Mouse (Mus musculus): ENCODE measurements around the gene Traf5. TPM values are rescaled to one million over a fixed set of nuclear protein-coding genes. Genes with fewer than 3 reads are reported as not detected.

Traf5 gene
- 8.1 and 9.0 TPM in 2 replicates for polyA plus RNA-seq (2015; fragmentation: Nextera tagmentation; extraction: Ambion mirVana)

DNA sequence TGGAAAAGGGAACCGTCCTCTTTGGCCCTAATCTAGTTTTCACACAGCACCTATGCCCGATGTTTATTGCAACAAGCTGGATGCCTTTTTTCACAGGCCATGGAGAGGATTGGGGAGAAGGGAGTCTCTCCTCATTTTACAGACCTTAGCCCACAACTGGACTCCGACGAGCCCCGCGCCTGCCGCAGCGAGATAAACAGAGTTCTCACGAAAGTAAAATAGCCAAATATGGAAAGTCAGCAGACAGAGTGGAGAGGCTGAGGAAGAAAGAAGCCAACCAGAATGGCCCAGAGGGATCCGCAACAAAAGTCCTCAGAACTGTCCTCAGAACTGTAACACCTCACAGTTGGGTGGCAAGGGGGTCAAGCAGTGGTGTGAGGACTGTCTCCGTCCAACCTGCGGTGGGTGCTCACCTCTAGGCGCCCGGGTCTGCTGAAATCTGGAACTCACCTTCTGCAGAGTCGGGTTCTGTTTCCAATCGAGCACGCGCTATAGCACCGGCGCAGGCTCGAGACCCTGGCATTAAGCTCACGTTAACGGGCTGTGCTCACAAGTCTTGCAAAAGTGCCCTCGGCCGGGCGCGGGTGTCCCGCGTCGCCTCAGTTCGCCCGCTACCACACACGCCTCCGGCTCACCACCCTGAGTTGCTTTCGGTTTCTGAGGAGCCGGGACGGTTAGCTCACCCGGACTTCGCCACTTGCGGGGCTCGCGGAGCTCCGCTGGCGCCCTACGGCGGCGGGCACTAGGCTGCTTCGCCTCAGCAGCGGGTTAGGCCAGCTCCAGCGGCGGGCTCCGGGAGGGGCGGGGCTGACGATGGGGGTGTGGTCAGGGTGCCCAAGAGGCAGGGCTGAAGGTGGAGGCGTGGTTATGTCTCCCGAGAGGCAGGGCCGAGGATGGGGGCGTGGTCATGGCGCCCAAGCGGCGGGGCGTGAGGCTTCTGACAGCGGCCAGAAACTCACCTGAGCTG lies at the start of gene Traf5:
Gene Traf5, minus strand, starts transcription at position 754 of the 967 bp plus-strand sequence.
- Histone ChIP-seq H3K36me3 (no peaks in the 10 kb centered on the region), H3K27me3 (no peaks in the 10 kb centered on the region), H3K4me1 (replicated peaks) (peaks cover 31% of the 10 kb centered on the region), H3K9ac (peak within 1 kb of the TSS; percentile 90), H3K4me2 (peak within 1 kb of the TSS; percentile 97), H3K4me3 (replicated peaks) (peak within 1 kb of the TSS; percentile 78), H3K27ac (peak within 1 kb of the TSS; percentile 89), H3K9me3 (replicated peaks) (no peaks in the 10 kb centered on the region)
- under 1% methylated on average over 63 of the region's 63 CpGs for WGBS (ENCODE audit: insufficient replicate concordance)
- peak; percentile 97 for DNase-seq
- peak; percentile 96 for ATAC-seq (ENCODE audit: low read depth)

DNA sequence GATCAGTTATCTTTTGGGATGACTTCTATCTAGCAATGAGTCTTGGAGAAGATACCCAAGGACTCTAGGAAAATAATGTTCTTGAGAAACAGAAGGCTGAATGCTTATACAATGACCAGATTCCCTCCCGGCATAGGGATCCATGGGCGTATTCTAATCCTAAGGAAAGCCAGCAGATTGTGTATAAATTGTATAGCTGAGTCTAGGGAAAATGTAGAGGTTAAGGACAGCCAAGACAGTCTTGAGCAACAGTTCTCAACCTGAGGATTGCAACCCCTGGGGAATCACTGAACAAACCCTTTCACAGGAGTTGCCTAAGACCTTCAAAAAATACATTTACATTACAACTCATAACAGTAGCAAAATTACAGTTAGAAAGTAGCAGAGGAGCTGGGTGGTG lies 48.0 kb upstream of the Traf5 start:
- Histone ChIP-seq H3K27me3 (no peaks in the 10 kb centered on the region), H3K9me3 (replicated peaks) (no peaks in the 10 kb centered on the region), H3K9ac (no peak overlapping the region), H3K36me3 (no peaks in the 10 kb centered on the region), H3K4me3 (replicated peaks) (no peak overlapping the region), H3K4me1 (replicated peaks) (peaks cover 26% of the 10 kb centered on the region), H3K4me2 (no peak overlapping the region), H3K27ac (no peak overlapping the region)
- ATAC-seq (ENCODE audit: low read depth) (no peak), DNase-seq (no peak)
- 88% methylated on average over 2 of the region's 2 CpGs for WGBS (ENCODE audit: insufficient replicate concordance)

DNA sequence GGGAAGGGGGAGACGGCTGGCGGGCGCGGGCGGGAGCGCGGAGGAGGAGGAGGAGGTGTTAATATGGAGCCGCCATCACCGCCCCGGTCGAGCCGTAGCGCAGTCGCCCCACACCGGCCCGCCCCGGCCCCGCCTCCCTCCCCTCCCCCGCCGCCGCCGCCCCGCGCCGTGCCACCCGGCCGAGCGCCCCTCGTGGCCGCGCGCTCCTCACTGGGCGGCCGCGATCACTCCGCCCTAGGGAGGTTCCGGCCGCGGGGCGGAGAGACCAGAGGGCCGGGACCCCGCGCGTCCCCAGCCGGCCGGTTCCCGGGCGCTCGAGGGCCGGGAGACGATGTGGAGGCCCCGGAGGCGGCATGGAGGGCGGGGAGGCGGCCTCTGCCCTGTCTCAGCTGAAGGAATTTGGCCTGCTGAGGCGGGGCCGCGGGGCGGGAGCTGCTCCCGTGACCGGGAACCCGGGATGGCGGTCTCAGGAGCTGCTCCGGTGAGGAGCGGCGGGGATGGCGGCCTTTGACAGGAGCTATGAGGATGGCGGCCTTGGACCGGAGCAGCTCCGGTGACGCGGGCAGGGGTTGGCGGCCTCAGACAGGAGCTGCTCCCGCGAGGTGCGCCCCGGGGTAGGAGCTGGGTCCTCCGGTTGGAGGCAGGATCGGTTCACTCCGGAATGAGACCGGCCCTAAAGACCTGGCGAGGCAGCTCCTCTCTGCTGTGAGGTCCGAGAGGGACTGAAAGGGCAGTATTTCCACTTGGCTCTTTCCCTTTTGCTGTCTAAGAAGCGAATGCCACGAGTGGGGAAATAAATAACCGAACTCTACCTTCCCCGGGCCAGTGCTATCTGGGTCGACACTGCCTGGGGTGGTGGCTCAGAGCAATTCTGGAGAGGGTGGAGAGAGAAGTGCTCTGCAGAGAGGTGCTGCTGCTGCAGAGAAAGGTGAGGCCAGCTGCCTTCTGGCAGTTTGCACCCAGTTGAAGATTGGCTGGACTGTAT lies 45.9 kb upstream of the Traf5 start, which contains the start of gene Rcor3:
Gene Rcor3, minus strand, starts transcription at position 137 of the 985 bp plus-strand sequence.
- under 1% methylated on average over 56 of the region's 88 CpGs for WGBS (ENCODE audit: insufficient replicate concordance)
- Histone ChIP-seq H3K9me3 (replicated peaks) (no peaks in the 10 kb centered on the region), H3K27me3 (no peaks in the 10 kb centered on the region), H3K4me2 (peak within 1 kb of the TSS; percentile 99), H3K9ac (peak within 1 kb of the TSS; percentile 94), H3K27ac (peak within 1 kb of the TSS; percentile 93), H3K4me3 (replicated peaks) (peak within 1 kb of the TSS; percentile 87), H3K4me1 (replicated peaks) (peaks cover 36% of the 10 kb centered on the region), H3K36me3 (peaks cover 5% of the 10 kb centered on the region; the same call in 1 of the 2 replicates)
- DNase-seq (peak; percentile 75), ATAC-seq (ENCODE audit: low read depth) (peak; percentile 85)

DNA sequence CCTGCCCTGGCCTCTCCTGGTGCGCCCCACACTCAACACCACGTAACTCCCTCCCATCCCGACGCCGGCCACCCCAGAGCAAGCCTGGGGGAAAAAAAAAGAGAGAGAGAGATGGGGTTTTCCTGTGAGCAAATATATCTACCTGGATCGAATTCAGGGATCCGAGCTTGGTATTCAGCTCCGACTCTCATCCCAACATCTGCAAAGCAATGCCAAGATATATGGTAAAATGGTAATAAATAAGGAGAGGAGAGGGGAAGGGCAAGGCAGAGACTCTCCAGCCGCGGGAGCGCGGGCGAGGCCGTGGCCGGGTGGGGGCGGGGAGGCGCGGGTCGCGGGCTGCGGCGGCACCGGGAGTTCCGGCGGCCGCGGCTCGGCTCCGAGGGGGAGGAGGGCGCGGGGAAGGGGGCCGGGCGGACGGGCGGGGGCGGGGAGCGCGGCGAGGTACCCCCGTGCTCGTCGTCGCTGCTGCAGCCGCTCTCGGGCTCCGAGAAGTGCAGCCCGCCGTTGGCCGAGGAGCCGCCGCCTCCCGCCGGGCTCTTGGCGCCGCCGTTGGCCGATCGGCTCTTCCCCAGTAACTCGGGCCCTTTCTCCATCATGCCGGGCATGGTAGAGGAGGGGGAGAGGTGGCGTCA lies 45.0 kb upstream of the Traf5 start:
- DNase-seq (no peak), ATAC-seq (ENCODE audit: low read depth) (peak; percentile 18)

DNA sequence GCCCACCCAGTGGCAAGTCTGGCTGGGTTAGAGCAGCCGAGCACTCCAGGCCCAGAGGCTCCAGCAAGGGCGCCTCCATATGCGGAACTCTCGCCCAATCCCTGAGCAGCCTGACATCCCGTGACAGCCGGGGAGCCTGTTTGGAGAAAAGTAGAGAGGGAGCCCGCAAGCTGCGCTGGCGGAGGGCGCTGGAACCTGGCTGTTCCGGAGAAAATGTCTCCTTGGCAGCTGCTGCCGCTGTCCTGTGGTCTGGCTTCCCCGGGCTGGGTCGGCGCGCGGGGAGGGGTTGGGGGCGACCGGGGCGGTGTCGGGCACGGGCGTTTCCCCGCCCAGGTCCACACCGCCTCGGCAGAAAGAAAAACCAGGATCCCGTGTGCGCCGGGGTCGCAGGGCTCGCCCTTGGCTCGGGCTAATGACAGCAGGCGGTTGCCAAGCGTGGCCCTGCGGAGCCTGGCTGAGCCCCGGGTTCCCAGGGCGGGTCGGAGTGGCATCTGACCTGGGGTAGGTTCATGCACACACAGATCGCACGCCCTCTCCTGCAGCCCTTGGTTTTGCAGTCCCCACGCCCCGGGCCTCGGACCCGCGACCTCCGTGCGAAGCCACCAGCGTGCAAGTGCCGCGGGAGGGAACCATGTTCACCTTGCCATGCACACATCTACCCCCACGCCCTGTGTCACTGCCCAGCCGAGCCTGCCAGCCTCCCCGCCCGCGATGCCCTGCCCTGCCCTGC lies 44.4 kb upstream of the Traf5 start:
- H3K27ac ChIP-seq: peak overlapping the region; percentile 93
- peaks cover 5% of the 10 kb centered on the region; the same call in 1 of the 2 replicates for H3K36me3 ChIP-seq
- DNase-seq: peak; percentile 70
- H3K9ac ChIP-seq: peak overlapping the region; percentile 94
- WGBS (ENCODE audit: insufficient replicate concordance): under 1% methylated on average over 55 of the region's 55 CpGs
- H3K4me1 ChIP-seq (replicated peaks): peaks cover 36% of the 10 kb centered on the region
- H3K4me3 ChIP-seq (replicated peaks): peak overlapping the region; percentile 87
- H3K9me3 ChIP-seq (replicated peaks): no peaks in the 10 kb centered on the region
- H3K27me3 ChIP-seq: no peaks in the 10 kb centered on the region
- ATAC-seq (ENCODE audit: low read depth): peak; percentile 67
- H3K4me2 ChIP-seq: peak overlapping the region; percentile 99

More for the DNA sequence above, 45.0 kb upstream of the Traf5 start:
- Histone ChIP-seq H3K9ac (peak overlapping the region; percentile 94), H3K4me3 (replicated peaks) (peak overlapping the region; percentile 87), H3K9me3 (replicated peaks) (no peaks in the 10 kb centered on the region), H3K36me3 (peaks cover 5% of the 10 kb centered on the region; the same call in 1 of the 2 replicates), H3K4me1 (replicated peaks) (peaks cover 36% of the 10 kb centered on the region), H3K4me2 (peak overlapping the region; percentile 99), H3K27ac (peak overlapping the region; percentile 93), H3K27me3 (no peaks in the 10 kb centered on the region)
- 1% methylated on average over 26 of the region's 61 CpGs for WGBS (ENCODE audit: insufficient replicate concordance)

DNA sequence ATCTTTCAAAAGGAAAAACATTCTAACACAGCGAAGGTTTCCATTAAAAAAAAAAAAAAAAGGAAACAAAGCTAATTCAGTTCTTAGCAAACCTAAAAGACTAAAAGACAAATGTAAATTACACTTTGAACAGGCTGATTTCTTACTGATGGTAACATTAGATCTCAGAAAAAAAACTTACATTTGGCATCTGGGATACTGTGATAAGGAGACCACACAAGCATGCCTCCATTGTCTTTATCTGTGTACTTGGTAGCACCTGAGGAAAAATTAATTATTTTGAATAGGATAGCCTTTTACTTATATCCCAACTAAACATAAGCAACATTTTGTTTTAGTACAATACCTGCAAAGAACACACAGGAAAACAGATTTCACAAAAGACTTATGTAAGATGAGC lies 37.8 kb upstream of the Traf5 start:
- no peak overlapping the region for H3K9ac ChIP-seq
- H3K4me2 ChIP-seq: no peak overlapping the region
- H3K4me3 ChIP-seq (replicated peaks): no peak overlapping the region
- peaks cover 29% of the 10 kb centered on the region for H3K36me3 ChIP-seq
- peaks cover 36% of the 10 kb centered on the region for H3K4me1 ChIP-seq (replicated peaks)
- no peak overlapping the region for H3K27ac ChIP-seq
- no peaks in the 10 kb centered on the region for H3K27me3 ChIP-seq
- ATAC-seq (ENCODE audit: low read depth): peak; percentile 62; the same call in 1 of the 2 replicates
- WGBS (ENCODE audit: insufficient replicate concordance): 80% methylated on average over 1 of the region's 1 CpGs
- H3K9me3 ChIP-seq (replicated peaks): no peaks in the 10 kb centered on the region
- no peak for DNase-seq

DNA sequence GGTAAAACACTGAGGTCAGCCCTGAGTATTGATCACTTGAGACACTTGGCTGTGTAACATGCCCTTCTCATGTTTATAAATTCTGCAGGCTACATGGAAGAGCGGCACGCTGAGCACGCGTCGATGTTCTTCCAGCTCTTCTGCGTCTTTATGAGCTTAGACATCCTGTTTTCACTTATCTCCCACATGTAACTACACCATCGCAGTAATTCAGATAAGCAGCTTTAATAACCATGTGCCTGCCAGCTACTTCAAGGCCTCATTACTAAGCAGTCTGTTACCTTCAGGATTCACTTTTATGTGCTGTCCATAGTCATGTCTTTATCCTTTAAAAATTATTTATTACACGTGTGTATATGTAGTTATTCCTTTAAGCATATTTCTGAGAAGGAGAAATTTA lies 36.0 kb upstream of the Traf5 start:
- H3K36me3 ChIP-seq: peaks cover 42% of the 10 kb centered on the region
- H3K4me1 ChIP-seq (replicated peaks): peaks cover 25% of the 10 kb centered on the region
- H3K9me3 ChIP-seq (replicated peaks): no peaks in the 10 kb centered on the region
- no peak for DNase-seq
- no peak overlapping the region for H3K4me3 ChIP-seq (replicated peaks)
- H3K27me3 ChIP-seq: no peaks in the 10 kb centered on the region
- H3K9ac ChIP-seq: no peak overlapping the region
- H3K27ac ChIP-seq: no peak overlapping the region
- ATAC-seq (ENCODE audit: low read depth): peak; percentile 60
- H3K4me2 ChIP-seq: no peak overlapping the region
- WGBS (ENCODE audit: insufficient replicate concordance): 69% methylated on average over 8 of the region's 8 CpGs

DNA sequence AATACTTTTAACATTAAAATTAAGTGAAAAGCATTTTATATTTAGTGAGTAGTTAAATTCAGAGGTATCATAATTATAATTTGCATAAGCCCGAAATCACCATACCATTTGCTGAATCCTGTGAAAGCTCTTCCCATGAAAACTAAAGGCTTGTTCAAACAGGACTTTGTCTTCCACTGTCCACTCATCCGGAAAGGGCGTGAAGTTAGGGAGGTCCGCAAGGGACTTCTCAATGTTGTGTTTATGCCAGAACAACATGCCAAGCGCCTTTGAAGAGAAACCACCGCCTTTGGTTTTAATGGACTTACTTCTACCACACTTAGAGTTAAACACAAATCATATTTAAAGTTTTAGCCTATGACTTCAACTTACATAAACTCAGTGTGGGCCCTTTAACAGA lies 33.4 kb upstream of the Traf5 start:
- Histone ChIP-seq H3K27me3 (no peaks in the 10 kb centered on the region), H3K36me3 (peaks cover 63% of the 10 kb centered on the region), H3K4me2 (no peak overlapping the region), H3K9ac (no peak overlapping the region), H3K4me1 (replicated peaks) (peaks cover 24% of the 10 kb centered on the region), H3K4me3 (replicated peaks) (no peak overlapping the region), H3K9me3 (replicated peaks) (no peaks in the 10 kb centered on the region), H3K27ac (no peak overlapping the region)
- ATAC-seq (ENCODE audit: low read depth) (no peak), DNase-seq (no peak)
- WGBS (ENCODE audit: insufficient replicate concordance): 81% methylated on average over 6 of the region's 6 CpGs

DNA sequence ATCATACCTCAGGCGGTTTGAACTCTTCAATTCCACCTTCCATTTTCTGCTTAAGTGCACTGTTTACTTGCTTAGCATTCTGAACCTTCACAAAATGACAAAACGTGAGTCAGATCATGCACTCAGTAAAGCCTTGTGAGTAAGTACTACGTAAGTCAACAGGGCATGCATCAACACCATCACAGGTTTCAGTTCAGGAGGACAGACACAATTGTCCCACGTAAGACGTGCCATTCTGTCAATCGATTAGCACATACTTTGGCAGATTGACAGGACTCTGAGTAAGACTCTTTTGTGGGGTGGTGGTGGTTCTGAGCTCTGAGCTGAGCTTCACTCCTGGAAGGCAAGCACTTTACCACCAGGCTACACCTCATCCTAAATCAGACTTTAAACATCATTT lies 23.9 kb upstream of the Traf5 start:
- H3K36me3 ChIP-seq: peaks cover 65% of the 10 kb centered on the region
- H3K4me3 ChIP-seq (replicated peaks): no peak overlapping the region
- peaks cover 13% of the 10 kb centered on the region for H3K4me1 ChIP-seq (replicated peaks)
- DNase-seq: no peak
- ATAC-seq (ENCODE audit: low read depth): no peak
- H3K9ac ChIP-seq: no peak overlapping the region
- WGBS (ENCODE audit: insufficient replicate concordance): 87% methylated on average over 6 of the region's 6 CpGs
- H3K27me3 ChIP-seq: no peaks in the 10 kb centered on the region
- H3K27ac ChIP-seq: no peak overlapping the region
- H3K4me2 ChIP-seq: no peak overlapping the region
- H3K9me3 ChIP-seq (replicated peaks): no peaks in the 10 kb centered on the region

DNA sequence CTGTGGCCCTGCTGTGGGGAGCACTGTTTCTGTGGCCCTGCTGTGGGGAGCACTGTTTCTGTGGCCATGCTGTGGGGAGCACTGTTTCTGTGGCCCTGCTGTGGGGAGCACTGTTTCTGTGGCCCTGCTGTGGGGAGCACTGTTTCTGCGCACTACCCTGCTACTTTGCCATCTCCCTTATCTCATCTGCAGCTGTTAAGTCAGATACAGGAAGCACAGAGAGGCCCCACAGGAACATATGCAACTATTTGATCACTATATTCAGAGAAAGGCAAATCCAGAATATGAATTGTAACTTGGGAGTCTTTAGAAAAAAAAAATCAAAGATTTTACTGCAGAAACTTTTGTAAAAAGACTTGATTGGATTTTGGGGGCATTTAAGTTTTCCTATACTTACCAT lies 23.0 kb upstream of the Traf5 start:
- Histone ChIP-seq H3K4me3 (replicated peaks) (no peak overlapping the region), H3K36me3 (peaks cover 60% of the 10 kb centered on the region), H3K9ac (no peak overlapping the region), H3K27me3 (no peaks in the 10 kb centered on the region), H3K4me1 (replicated peaks) (peaks cover 13% of the 10 kb centered on the region), H3K9me3 (replicated peaks) (no peaks in the 10 kb centered on the region), H3K4me2 (no peak overlapping the region), H3K27ac (no peak overlapping the region; the same call in 1 of the 2 replicates)
- DNase-seq (peak; percentile 37), ATAC-seq (ENCODE audit: low read depth) (peak; percentile 91)
- whole genome bisulfite sequencing (ENCODE audit: insufficient replicate concordance): 21% methylated on average over 1 of the region's 1 CpGs
